Mouse (Mus musculus) liver, embryonic 15.5 days (tissue): Measurements from ENCODE around the gene Fancf. TPM values are rescaled to one million over a fixed set of nuclear protein-coding genes. Genes with fewer than 3 reads are reported as not detected.
A peak's percentile ranks its signal among the peaks of the same experiment; 100 is the strongest.

Source experiments
- ATAC-seq: fragments of 200-750 bp; cut with Nextera tagmentation; 2 replicates; pipeline ENCODE4 v1.8.0; 2017; ENCODE audit warnings: moderate number of reproducible peaks, mild to moderate bottlenecking, moderate library complexity; ENCODE audit not compliant: insufficient read depth
- H3K27ac ChIP-seq: fragments of 300-500 bp; sonication (generic); replicated peaks from 2 replicates; pipeline ENCODE4 v1.5.1; 2015; ENCODE audit warnings: mild to moderate bottlenecking, inconsistent platforms
- H3K27me3 ChIP-seq: fragments of 300-500 bp; sonication (generic); 2 replicates; pipeline ENCODE4 v1.6.1; 2015; ENCODE audit warnings: mild to moderate bottlenecking, inconsistent platforms
- H3K36me3 ChIP-seq: fragments of 300-500 bp; sonication (generic); replicated peaks from 2 replicates; pipeline ENCODE4 v1.6.1; 2015; ENCODE audit warnings: moderate library complexity, mild to moderate bottlenecking, inconsistent platforms
- H3K4me1 ChIP-seq: fragments of 300-500 bp; sonication (generic); replicated peaks from 2 replicates; pipeline ENCODE4 v1.6.1; 2015; ENCODE audit warnings: inconsistent platforms
- H3K4me2 ChIP-seq: fragments of 300-500 bp; sonication (generic); 2 replicates; pipeline ENCODE4 v1.6.1; 2015; ENCODE audit warnings: moderate library complexity, mild to moderate bottlenecking, inconsistent platforms
- H3K4me3 ChIP-seq: fragments of 300-500 bp; sonication (generic); replicated peaks from 2 replicates; pipeline ENCODE4 v1.5.1; 2015; ENCODE audit warnings: mild to moderate bottlenecking, inconsistent platforms
- H3K9ac ChIP-seq: fragments of 300-500 bp; sonication (generic); 2 replicates; pipeline ENCODE4 v1.6.1; 2015; ENCODE audit warnings: moderate library complexity, mild to moderate bottlenecking, inconsistent platforms
- H3K9me3 ChIP-seq: fragments of 300-500 bp; sonication (generic); replicated peaks from 2 replicates; pipeline ENCODE4 v1.6.1; 2016; ENCODE audit warnings: inconsistent platforms
- WGBS: fragments of 180-500 bp; shearing (Covaris S2); methylation state at CpG from one replicate; pipeline ENCODE4 v1.1.7; 2015; ENCODE audit warnings: mixed read lengths; ENCODE audit not compliant: insufficient replicate concordance; 5-methylcytosine and 5-hydroxymethylcytosine counted together
- polyA plus RNA-seq: library from polyadenylated mRNA; unstranded; fragments of >200 nt; fragmentation: Nextera tagmentation; extraction: Ambion mirVana; gene quantifications from 2 replicates; pipeline ENCODE4 v1.2.1, GENCODE M21; 2015

Fancf gene
- 5.4 and 6.4 TPM in 2 replicates for polyA plus RNA-seq

- Histone ChIP-seq H3K4me3 (peak within 1 kb of the TSS; percentile 91), H3K27ac (peak within 1 kb of the TSS; percentile 93), H3K27me3 (no peaks in the 10 kb centered on the region), H3K9ac (peak within 1 kb of the TSS; percentile 76), H3K4me1 (peaks cover 33% of the 10 kb centered on the region), H3K36me3 (peaks cover 22% of the 10 kb centered on the region), H3K9me3 (no peaks in the 10 kb centered on the region), H3K4me2 (peak within 1 kb of the TSS; percentile 91)
- WGBS = under 1% methylated on average over 43 of the region's 43 CpGs
- ATAC-seq = peak; percentile 98
Observed at GRCm38 (mm10) chr7:51862097-51862492, at the start of gene Fancf. Fancf (minus strand) TSS chr7:51862267.

- no peak overlapping the region for H3K4me2 ChIP-seq
- 63% methylated on average over 6 of the region's 6 CpGs for WGBS
- H3K9me3 ChIP-seq = no peaks in the 10 kb centered on the region
- H3K36me3 ChIP-seq = no peaks in the 10 kb centered on the region
- no peak overlapping the region for H3K4me3 ChIP-seq
- H3K27me3 ChIP-seq = no peaks in the 10 kb centered on the region
- no peak overlapping the region for H3K27ac ChIP-seq
- ATAC-seq = no peak
- H3K9ac ChIP-seq = no peak overlapping the region
- H3K4me1 ChIP-seq = no peaks in the 10 kb centered on the region
Observed at GRCm38 (mm10) chr7:51899066-51899465, 37.0 kb upstream of the Fancf start.

DNA sequence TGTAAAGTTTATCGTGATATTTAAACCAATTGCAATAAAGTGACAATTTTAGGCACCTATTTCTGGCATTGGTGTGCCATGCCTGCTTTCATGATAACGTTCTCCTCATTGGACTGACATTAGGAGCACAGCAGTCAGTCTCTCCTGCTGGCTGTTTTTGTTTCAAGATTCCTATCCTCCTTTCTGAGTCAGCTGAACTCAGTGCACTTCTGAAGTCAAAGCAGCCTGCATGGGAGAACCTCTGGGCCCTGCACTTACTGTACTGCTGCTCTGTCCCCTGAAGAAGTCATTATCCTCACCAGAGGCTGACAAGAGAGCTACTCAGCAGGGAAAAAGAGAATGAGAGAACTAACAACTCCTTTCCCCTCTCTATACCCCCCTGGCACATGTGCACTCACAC, 32.9 kb upstream of the Fancf start:
- ATAC-seq = no peak
- Histone ChIP-seq H3K9ac (no peak overlapping the region), H3K4me1 (no peaks in the 10 kb centered on the region), H3K36me3 (no peaks in the 10 kb centered on the region), H3K27me3 (no peaks in the 10 kb centered on the region), H3K4me3 (no peak overlapping the region), H3K9me3 (no peaks in the 10 kb centered on the region), H3K27ac (no peak overlapping the region), H3K4me2 (no peak overlapping the region)
- 46% methylated on average over 2 of the region's 2 CpGs for WGBS

DNA sequence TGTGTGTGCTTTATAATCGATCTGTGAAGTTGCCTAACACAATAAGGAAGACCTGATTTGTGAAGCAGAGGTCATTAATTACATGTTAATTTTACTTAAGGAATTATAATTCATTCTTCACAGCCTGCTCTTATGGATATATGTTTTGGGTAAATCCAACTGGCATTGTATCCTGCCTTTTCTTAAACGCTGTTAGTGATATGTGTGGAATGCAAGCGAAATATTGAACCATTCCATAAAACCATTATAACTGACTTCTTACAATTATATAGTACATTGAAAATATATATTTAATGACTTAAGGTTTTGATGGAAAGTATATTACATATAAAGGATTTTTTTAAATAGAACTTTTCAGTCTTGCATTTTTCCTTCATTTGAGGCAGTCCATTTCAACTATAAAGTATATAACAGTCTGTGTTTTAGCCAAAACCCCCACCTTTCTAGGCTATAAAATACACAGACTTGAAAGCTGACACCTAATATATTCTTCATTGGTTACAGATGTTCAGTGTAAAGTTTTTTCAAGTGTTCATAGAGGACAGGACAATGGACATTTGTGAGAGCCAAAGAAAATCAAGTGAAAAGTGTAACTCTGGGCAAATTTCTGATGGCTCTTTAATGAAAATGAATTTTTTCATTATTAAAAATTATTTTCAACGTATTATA, 32.2 kb upstream of the Fancf start:
- no peak overlapping the region for H3K4me3 ChIP-seq
- H3K36me3 ChIP-seq = no peaks in the 10 kb centered on the region
- 64% methylated on average over 4 of the region's 4 CpGs for WGBS
- H3K4me2 ChIP-seq = no peak overlapping the region
- no peaks in the 10 kb centered on the region for H3K9me3 ChIP-seq
- no peaks in the 10 kb centered on the region for H3K27me3 ChIP-seq
- no peaks in the 10 kb centered on the region for H3K4me1 ChIP-seq
- no peak overlapping the region for H3K27ac ChIP-seq
- H3K9ac ChIP-seq = no peak overlapping the region
- no peak for ATAC-seq

DNA sequence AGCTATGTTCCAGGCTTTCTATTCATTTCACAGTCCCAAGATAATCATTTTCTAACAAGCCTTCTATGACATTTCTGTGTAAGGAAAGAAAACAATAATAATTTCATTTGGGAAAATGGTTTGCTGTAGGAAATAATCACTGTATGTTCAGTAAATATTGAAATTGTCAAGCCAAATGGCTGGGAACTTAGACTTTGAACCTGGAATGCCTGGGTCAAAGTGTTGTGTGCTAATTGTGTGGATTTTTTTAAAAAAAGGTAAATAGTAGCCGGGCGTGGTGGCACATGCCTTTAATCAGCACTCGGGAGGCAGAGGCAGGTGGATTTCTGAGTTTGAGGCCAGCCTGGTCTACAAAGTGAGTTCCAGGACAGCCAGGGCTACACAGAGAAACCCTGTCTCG, 30.9 kb upstream of the Fancf start:
- Histone ChIP-seq H3K36me3 (no peaks in the 10 kb centered on the region), H3K27me3 (no peaks in the 10 kb centered on the region), H3K9me3 (no peaks in the 10 kb centered on the region), H3K4me2 (no peak overlapping the region), H3K4me1 (no peaks in the 10 kb centered on the region), H3K4me3 (no peak overlapping the region), H3K9ac (no peak overlapping the region), H3K27ac (no peak overlapping the region)
- 47% methylated on average over 4 of the region's 4 CpGs for WGBS
- ATAC-seq = no peak

DNA sequence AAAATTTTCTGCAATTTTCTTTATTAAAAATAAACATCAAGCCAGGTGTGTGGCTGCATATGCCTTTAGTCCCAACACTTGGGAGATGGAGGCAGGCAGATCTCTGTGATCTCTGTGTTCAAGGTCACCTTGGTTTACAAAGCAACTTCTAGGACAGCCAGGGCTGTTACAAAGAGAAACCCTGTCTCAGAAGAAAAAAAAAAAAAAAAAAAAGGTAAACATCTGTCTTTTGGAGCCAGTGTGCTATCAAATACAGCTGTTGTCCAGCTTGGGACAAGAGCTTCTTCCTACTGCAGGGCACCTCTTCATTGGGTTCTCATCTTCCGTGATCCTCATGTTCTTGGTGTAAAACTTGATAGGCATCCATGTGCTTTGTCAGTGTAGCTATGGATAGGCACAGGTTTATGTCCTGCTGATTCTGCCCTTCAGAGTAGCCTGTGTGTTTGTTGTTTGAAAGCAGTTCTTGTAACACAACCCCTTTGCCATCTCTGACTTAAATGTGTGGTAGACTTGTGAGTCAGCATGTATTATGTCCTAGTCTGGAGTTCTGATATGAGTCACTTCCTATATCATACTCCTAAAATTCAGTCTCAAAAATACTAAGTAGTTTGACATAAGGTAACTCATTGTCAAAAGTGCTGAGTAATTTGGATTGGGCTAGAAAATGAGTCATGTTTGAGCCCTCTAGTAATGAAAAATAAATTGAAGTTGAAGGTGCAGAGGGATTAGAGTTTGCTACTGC, 30.3 kb upstream of the Fancf start:
- H3K27me3 ChIP-seq = no peaks in the 10 kb centered on the region
- H3K4me2 ChIP-seq = no peak overlapping the region
- no peaks in the 10 kb centered on the region for H3K36me3 ChIP-seq
- no peak overlapping the region for H3K27ac ChIP-seq
- ATAC-seq = no peak
- H3K9ac ChIP-seq = no peak overlapping the region
- no peak overlapping the region for H3K4me3 ChIP-seq
- no peaks in the 10 kb centered on the region for H3K4me1 ChIP-seq
- no peaks in the 10 kb centered on the region for H3K9me3 ChIP-seq
- 81% methylated on average over 1 of the region's 1 CpGs for WGBS

- no peaks in the 10 kb centered on the region for H3K36me3 ChIP-seq
- H3K4me2 ChIP-seq = no peak overlapping the region
- no peaks in the 10 kb centered on the region for H3K9me3 ChIP-seq
- WGBS = 67% methylated on average over 7 of the region's 7 CpGs
- no peak overlapping the region for H3K27ac ChIP-seq
- no peak overlapping the region for H3K4me3 ChIP-seq
- no peak overlapping the region for H3K9ac ChIP-seq
- no peaks in the 10 kb centered on the region for H3K4me1 ChIP-seq
- ATAC-seq = no peak
- no peaks in the 10 kb centered on the region for H3K27me3 ChIP-seq
Observed at GRCm38 (mm10) chr7:51889601-51890000, 27.5 kb upstream of the Fancf start.

DNA sequence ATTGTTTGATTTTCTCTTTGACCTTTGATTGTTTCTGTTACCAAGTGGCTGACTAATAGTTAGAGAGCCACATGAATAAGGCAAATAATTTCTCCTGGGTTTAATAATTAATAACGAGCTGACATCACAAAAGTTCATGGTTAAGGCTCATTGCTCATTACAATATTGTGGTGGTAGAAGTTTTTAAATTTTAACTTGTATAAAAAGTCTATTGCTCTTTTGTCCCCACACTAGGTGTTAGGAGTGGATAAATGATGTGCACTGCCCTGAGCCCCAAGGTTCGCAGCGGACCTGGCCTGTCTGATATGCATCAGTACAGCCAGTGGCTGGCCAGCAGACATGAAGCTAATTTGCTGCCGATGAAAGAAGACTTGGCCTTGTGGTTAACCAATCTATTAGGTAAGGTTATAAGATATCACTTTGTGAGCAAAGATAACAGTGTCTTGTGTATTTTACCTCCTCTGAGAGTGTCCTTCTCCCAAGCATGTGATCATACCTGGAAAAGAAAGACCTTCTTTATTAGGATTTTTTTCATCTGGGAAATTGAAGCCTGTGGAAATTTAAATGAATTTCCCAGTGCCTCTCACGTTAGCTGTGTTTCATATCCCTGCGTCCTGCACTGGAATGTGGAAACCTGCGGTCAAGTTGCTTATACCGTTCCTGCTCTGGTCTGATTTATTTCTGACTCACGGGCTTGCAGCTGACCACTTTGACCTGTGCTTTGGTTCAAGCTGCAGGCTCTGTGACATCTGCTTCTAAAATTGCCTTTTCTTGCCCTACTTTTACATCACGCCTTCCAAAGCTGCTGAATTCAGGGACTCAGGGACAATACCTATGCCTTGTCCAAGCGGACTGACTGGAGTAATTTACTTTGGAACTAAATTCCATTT, 25.9 kb upstream of the Fancf start:
- Histone ChIP-seq H3K27me3 (no peaks in the 10 kb centered on the region), H3K9ac (no peak overlapping the region), H3K4me2 (no peak overlapping the region), H3K27ac (no peak overlapping the region), H3K4me1 (no peaks in the 10 kb centered on the region), H3K36me3 (no peaks in the 10 kb centered on the region), H3K4me3 (no peak overlapping the region), H3K9me3 (no peaks in the 10 kb centered on the region)
- ATAC-seq = no peak
- 53% methylated on average over 11 of the region's 11 CpGs for WGBS

DNA sequence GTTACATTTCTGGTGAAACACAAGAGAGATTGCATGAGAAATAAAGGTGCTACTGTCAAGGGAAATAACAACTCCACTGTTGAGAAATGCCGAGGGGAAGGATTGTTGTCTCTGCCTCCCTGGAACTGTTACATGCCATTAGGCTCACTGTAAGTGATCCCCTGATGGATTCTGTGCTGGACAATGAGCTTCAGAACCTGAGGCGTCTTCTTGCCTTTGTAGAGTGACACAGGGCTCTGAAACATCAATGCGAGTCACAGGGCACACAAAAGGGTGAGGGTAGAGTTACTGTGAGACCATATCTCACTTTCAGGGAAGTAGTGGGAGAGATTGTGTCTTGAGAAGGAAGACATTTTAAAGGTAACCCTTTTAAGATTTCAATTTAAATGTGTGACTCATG, 23.3 kb upstream of the Fancf start:
- Histone ChIP-seq H3K4me1 (no peaks in the 10 kb centered on the region), H3K27me3 (no peaks in the 10 kb centered on the region), H3K36me3 (no peaks in the 10 kb centered on the region), H3K9me3 (no peaks in the 10 kb centered on the region), H3K4me3 (no peak overlapping the region), H3K27ac (no peak overlapping the region), H3K9ac (no peak overlapping the region), H3K4me2 (no peak overlapping the region)
- no peak for ATAC-seq
- 62% methylated on average over 3 of the region's 3 CpGs for WGBS

DNA sequence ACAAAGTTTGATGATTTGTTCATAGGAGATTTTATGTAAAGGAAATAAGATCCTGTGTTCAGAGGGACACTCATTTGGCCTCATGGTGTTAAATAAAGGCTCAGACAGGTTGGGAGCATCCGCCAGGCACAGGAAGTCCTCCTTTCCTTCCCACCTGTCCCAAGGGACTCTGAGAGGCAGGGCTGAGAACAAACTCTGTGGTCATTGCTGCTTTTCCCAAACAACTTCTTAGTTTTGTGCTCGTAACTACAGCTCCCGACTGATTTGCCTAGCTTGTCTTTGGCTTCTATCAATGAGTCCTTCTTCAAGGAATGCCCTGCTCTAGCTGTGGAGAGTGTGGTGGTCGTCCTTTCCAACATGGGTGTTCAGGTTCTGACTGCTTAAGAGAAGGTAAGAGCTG, 18.1 kb upstream of the Fancf start:
- Histone ChIP-seq H3K9ac (no peak overlapping the region), H3K27ac (no peak overlapping the region), H3K9me3 (no peaks in the 10 kb centered on the region), H3K4me3 (no peak overlapping the region), H3K27me3 (0 out of 2 replicates have a peak, but pooled peaks cover 5% of the 10 kb centered on the region), H3K4me2 (no peak overlapping the region), H3K36me3 (no peaks in the 10 kb centered on the region), H3K4me1 (peaks cover 10% of the 10 kb centered on the region; the same call in 1 of the 2 replicates)
- WGBS = 52% methylated on average over 4 of the region's 4 CpGs
- ATAC-seq = no peak
